Mouse (Mus musculus) MEL (cell line): Measurements from ENCODE around the gene Adam22. TPM values are rescaled to one million over a fixed set of nuclear protein-coding genes. Genes with fewer than 3 reads are reported as not detected.
A peak's percentile ranks its signal among the peaks of the same experiment; 100 is the strongest.

Source experiments
- DNase-seq: peaks from one replicate; pipeline ENCODE4 v3.0.0; 2011; ENCODE audit warnings: low read depth, low spot score
- H3K27ac ChIP-seq: 2 replicates; pipeline ENCODE4 v1.5.1; 2012; ENCODE audit warnings: low read depth, mild to moderate bottlenecking, control low read depth, low read length, moderate library complexity; ENCODE audit not compliant: control insufficient read depth
- H3K27me3 ChIP-seq, 2 experiments: fragments of 150-350 bp in 1 of 2; sonication (generic) in 1 of 2; 2 replicates each; pipeline ENCODE4 v1.6.1; 2012; ENCODE audit warnings: low read length in 2 of 2, mild to moderate bottlenecking in 2 of 2, improper control_type of control experiment in 1 of 2, moderate library complexity in 1 of 2; ENCODE audit not compliant: insufficient read depth in 2 of 2, control insufficient read depth in 1 of 2
- H3K36me3 ChIP-seq, 2 experiments: 2 replicates each; pipeline ENCODE4 v1.6.1; 2012 to 2014; ENCODE audit warnings: low read length in 2 of 2, improper control_type of control experiment in 1 of 2, inconsistent platforms in 1 of 2, mild to moderate bottlenecking in 1 of 2; ENCODE audit not compliant: insufficient read depth in 2 of 2, control insufficient read depth in 1 of 2
- H3K4me1 ChIP-seq, 2 experiments: fragments of 150-350 bp in 1 of 2; sonication (generic) in 1 of 2; 2 replicates each; pipeline ENCODE4 v1.6.1; 2012; ENCODE audit warnings: low read length in 2 of 2, improper control_type of control experiment in 1 of 2, mild to moderate bottlenecking in 1 of 2; ENCODE audit not compliant: insufficient read depth in 2 of 2, control insufficient read depth in 1 of 2
- H3K4me3 ChIP-seq, 2 experiments: fragments of 150-350 bp in 1 of 2; sonication (generic) in 1 of 2; 2 replicates each; pipeline ENCODE4 v1.5.1; 2012; ENCODE audit warnings: low read depth in 2 of 2, low read length in 2 of 2, mild to moderate bottlenecking in 2 of 2, moderate library complexity in 2 of 2, control low read depth in 1 of 2, improper control_type of control experiment in 1 of 2; ENCODE audit not compliant: control insufficient read depth in 1 of 2, insufficient read depth in 1 of 2
- H3K79me2 ChIP-seq: 2 replicates; pipeline ENCODE4 v1.6.1; 2012; ENCODE audit warnings: mild to moderate bottlenecking, low read length, moderate library complexity; ENCODE audit not compliant: control insufficient read depth, poor library complexity, insufficient read depth
- H3K9ac ChIP-seq: 2 replicates; pipeline ENCODE4 v1.6.1; 2012; ENCODE audit warnings: low read depth, mild to moderate bottlenecking, control low read depth, low read length, moderate library complexity; ENCODE audit not compliant: control insufficient read depth, poor library complexity, severe bottlenecking
- H3K9me3 ChIP-seq: fragments of 150-350 bp; sonication (generic); replicated peaks from 2 replicates; pipeline ENCODE4 v1.6.1; 2012; ENCODE audit warnings: mild to moderate bottlenecking, low read length, improper control_type of control experiment, moderate library complexity; ENCODE audit not compliant: insufficient read depth
- CHD1 ChIP-seq: IDR thresholded peaks from 2 replicates; pipeline ENCODE4 v1.6.1; 2012; ENCODE audit warnings: low read depth, mild to moderate bottlenecking, inconsistent platforms, low read length, improper control_type of control experiment
- CTCF ChIP-seq, 3 experiments: IDR thresholded peaks in 2 of 3; conservative IDR thresholded peaks in 1 of 3; 2 replicates each; pipeline ENCODE4 v1.5.1; 2011 to 2012; ENCODE audit warnings: low read length in 3 of 3, low read depth in 2 of 3, mild to moderate bottlenecking in 2 of 3, improper control_type of control experiment in 1 of 3, inconsistent platforms in 1 of 3, mixed read lengths in 1 of 3, moderate library complexity in 1 of 3; ENCODE audit not compliant: control insufficient read depth in 1 of 3, insufficient read depth in 1 of 3, poor library complexity in 1 of 3, severe bottlenecking in 1 of 3
- EP300 ChIP-seq, 2 experiments: IDR thresholded peaks; 2 replicates each; pipeline ENCODE4 v1.6.1; 2011; ENCODE audit warnings: improper control_type of control experiment in 2 of 2, low read length in 2 of 2, low read depth in 1 of 2, mild to moderate bottlenecking in 1 of 2
- GABPA ChIP-seq: IDR thresholded peaks from 2 replicates; pipeline ENCODE4 v1.6.1; 2012; ENCODE audit warnings: low read depth, mild to moderate bottlenecking, inconsistent platforms, low read length, improper control_type of control experiment, moderate library complexity
- GATA1 ChIP-seq: IDR thresholded peaks from 2 replicates; pipeline ENCODE4 v1.6.1; 2011; ENCODE audit warnings: low read depth, low read length, improper control_type of control experiment
- HCFC1 ChIP-seq: IDR thresholded peaks from 2 replicates; pipeline ENCODE4 v1.6.1; 2012; ENCODE audit warnings: low read depth, mild to moderate bottlenecking, inconsistent platforms, low read length, improper control_type of control experiment, moderate library complexity
- MAFK ChIP-seq: IDR thresholded peaks from 2 replicates; pipeline ENCODE4 v1.6.1; 2011; ENCODE audit warnings: low read depth, mild to moderate bottlenecking, low read length, improper control_type of control experiment, borderline replicate concordance
- MAX ChIP-seq: IDR thresholded peaks from 2 replicates; pipeline ENCODE4 v1.6.1; 2011; ENCODE audit warnings: low read length, improper control_type of control experiment
- MEF2A ChIP-seq: IDR thresholded peaks from 2 replicates; pipeline ENCODE4 v1.6.1; 2014; ENCODE audit warnings: low read depth, mild to moderate bottlenecking, inconsistent platforms, low read length, improper control_type of control experiment; ENCODE audit not compliant: poor library complexity, insufficient replicate concordance, severe bottlenecking; ENCODE audit errors: extremely low read depth
- MYB ChIP-seq: IDR thresholded peaks from 2 replicates; pipeline ENCODE4 v1.6.1; 2011; ENCODE audit warnings: mild to moderate bottlenecking, low read depth, low read length, improper control_type of control experiment
- MYC ChIP-seq: IDR thresholded peaks from 2 replicates; pipeline ENCODE4 v1.6.1; 2011; ENCODE audit warnings: low read depth, mild to moderate bottlenecking, low read length, improper control_type of control experiment, moderate library complexity
- NELFE ChIP-seq: IDR thresholded peaks from 2 replicates; pipeline ENCODE4 v1.6.1; 2011; ENCODE audit warnings: low read depth, low read length, improper control_type of control experiment
- NRF1 ChIP-seq: IDR thresholded peaks from 2 replicates; pipeline ENCODE4 v1.6.1; 2014; ENCODE audit warnings: low read depth, mild to moderate bottlenecking, inconsistent platforms, low read length, improper control_type of control experiment, moderate library complexity; ENCODE audit not compliant: poor library complexity, insufficient read depth, severe bottlenecking
- POLR2AphosphoS2 ChIP-seq: IDR thresholded peaks from 2 replicates; pipeline ENCODE4 v1.6.1; 2011; ENCODE audit warnings: low read length, improper control_type of control experiment
- RCOR1 ChIP-seq: IDR thresholded peaks from 2 replicates; pipeline ENCODE4 v1.6.1; 2012; ENCODE audit warnings: low read depth, mild to moderate bottlenecking, inconsistent platforms, low read length, improper control_type of control experiment
- SIN3A ChIP-seq: IDR thresholded peaks from 2 replicates; pipeline ENCODE4 v1.6.1; 2012; ENCODE audit warnings: low read length, improper control_type of control experiment, inconsistent platforms
- SMC3 ChIP-seq: IDR thresholded peaks from 2 replicates; pipeline ENCODE4 v1.6.1; 2011; ENCODE audit warnings: low read depth, low read length, improper control_type of control experiment
- TAL1 ChIP-seq: IDR thresholded peaks from 2 replicates; pipeline ENCODE4 v1.6.1; 2012; ENCODE audit warnings: mild to moderate bottlenecking, inconsistent platforms, low read length, moderate library complexity, mixed read lengths
- USF2 ChIP-seq, 2 experiments: IDR thresholded peaks; 2 replicates each; pipeline ENCODE4 v1.6.1; 2011 to 2012; ENCODE audit warnings: improper control_type of control experiment in 2 of 2, low read length in 2 of 2, borderline replicate concordance in 1 of 2, inconsistent platforms in 1 of 2, low read depth in 1 of 2, mild to moderate bottlenecking in 1 of 2; ENCODE audit not compliant: insufficient read depth in 1 of 2
- ZKSCAN1 ChIP-seq: IDR thresholded peaks from 2 replicates; pipeline ENCODE4 v1.6.1; 2012; ENCODE audit warnings: low read depth, mild to moderate bottlenecking, inconsistent platforms, low read length, improper control_type of control experiment, moderate library complexity
- ZMIZ1 ChIP-seq: IDR thresholded peaks from 2 replicates; pipeline ENCODE4 v1.6.1; 2012; ENCODE audit warnings: low read depth, mild to moderate bottlenecking, inconsistent platforms, low read length, improper control_type of control experiment, moderate library complexity
- ZNF384 ChIP-seq: IDR thresholded peaks from 2 replicates; pipeline ENCODE4 v1.6.1; 2012; ENCODE audit warnings: low read depth, mild to moderate bottlenecking, inconsistent platforms, low read length, improper control_type of control experiment
- polyA plus RNA-seq, 2 experiments: library from polyadenylated mRNA; stranded (reverse) in 1 of 2; unstranded in 1 of 2; fragments of >175 nt in 1 of 2; fragments of >200 nt in 1 of 2; gene quantifications; 2 replicates each; pipeline versions ENCODE4 v1.2.1 to v1.2.4; 2012; ENCODE audit warnings: low replicate concordance in 2 of 2, low read depth in 1 of 2; ENCODE audit not compliant: insufficient read length in 2 of 2, insufficient read depth in 1 of 2, missing spikeins in 1 of 2
- total RNA-seq: library from RNA; depleted of rRNA; stranded (reverse); fragments of 300-350 nt; gene quantifications from 2 replicates; pipeline ENCODE4 v1.2.3, GENCODE M21; 2012

Gene Adam22
- total and polyA plus RNA-seq, 3 experiments, result 1.2 to 1.6 TPM; not detected in 1

GRCm38 (mm10) chr5:8366771-8367613 is 968 bp downstream of the Adam22 start:
- H3K9ac ChIP-seq, result peak overlapping the region; percentile 60

GRCm38 (mm10) chr5:8362361-8362760 is 5.6 kb downstream of the Adam22 start:
- Histone ChIP-seq H3K4me3 (no peak overlapping the region), H3K9ac (no peak overlapping the region), H3K27me3 (no peaks in the 10 kb centered on the region), H3K4me1 (peaks cover 0 to 5% of the 10 kb centered on the region in 2 experiments; a peak in 1 of 4 replicates), H3K79me2 (no peaks in the 10 kb centered on the region), H3K27ac (no peak overlapping the region), H3K9me3 (no peaks in the 10 kb centered on the region), H3K36me3 (peaks cover 0 to 3% of the 10 kb centered on the region in 2 experiments; a peak in 2 of 4 replicates)
- DNase-seq, result peak; percentile 51
- TF ChIP-seq TAL1 (no peak), ZNF384 (peak; percentile 23; the same call in 1 of the 2 replicates), SMC3 (no peak), MAX (no peak), MYB (no peak), GATA1 (no peak), CTCF (IDR thresholded peaks at IDR 0.05 in 2 of 3, conservative IDR thresholded peaks at IDR 0.05 in 1 of 3; ENCODE audit: control insufficient read depth in 1 of 3, insufficient read depth in 1 of 3, low read depth in 2 of 3, low read length in 3 of 3, poor library complexity in 1 of 3, severe bottlenecking in 1 of 3) (peak; percentile 25 to 47 (median 32); a peak in 5 of 6 replicates), USF2 (IDR thresholded peaks at IDR 0.05; ENCODE audit: borderline replicate concordance in 1 of 2, insufficient read depth in 1 of 2, low read depth in 1 of 2, low read length in 2 of 2) (no peak), ZMIZ1 (no peak), POLR2AphosphoS2 (no peak), NRF1 (no peak), ZKSCAN1 (no peak), RCOR1 (no peak), CHD1 (no peak), MYC (no peak)

More at GRCm38 (mm10) chr5:8366771-8367613, 968 bp downstream of the Adam22 start:
- Histone ChIP-seq H3K4me1 (peaks cover 0 to 12% of the 10 kb centered on the region in 2 experiments; a peak in 3 of 4 replicates), H3K9me3 (no peaks in the 10 kb centered on the region), H3K79me2 (no peaks in the 10 kb centered on the region), H3K4me3 (peak overlapping the region; percentile 57 to 75), H3K27me3 (no peaks in the 10 kb centered on the region), H3K27ac (no peak overlapping the region), H3K36me3 (peaks cover 0 to 10% of the 10 kb centered on the region in 2 experiments; a peak in 2 of 4 replicates)
- no peak for TF ChIP-seq HCFC1
- TF ChIP-seq MEF2A, result no peak
- TF ChIP-seq GABPA, result no peak
- TF ChIP-seq SIN3A, result no peak
- no peak for TF ChIP-seq SMC3
- no peak for TF ChIP-seq MAFK
- no peak for TF ChIP-seq NELFE
- no peak for TF ChIP-seq MAX
- no peak for TF ChIP-seq ZMIZ1
- TF ChIP-seq EP300 (IDR thresholded peaks at IDR 0.05; ENCODE audit: low read depth in 1 of 2, low read length in 2 of 2), result no peak
- TF ChIP-seq ZNF384, result no peak
- DNase-seq, result no peak
